Mouse (Mus musculus) lung, postnatal 0 days (tissue): Measurements from ENCODE around the gene Parp8. TPM values are rescaled to one million over a fixed set of nuclear protein-coding genes. Genes with fewer than 3 reads are reported as not detected.
A peak's percentile ranks its signal among the peaks of the same experiment; 100 is the strongest.

ENCODE experiments used
- ATAC-seq: fragments of 200-750 bp; cut with Nextera tagmentation; 2 replicates; pipeline ENCODE4 v1.8.0; 2017; ENCODE audit warnings: moderate library complexity
- DNase-seq: peaks from one replicate; pipeline ENCODE4 v3.0.0-alpha.2; 2016; ENCODE audit warnings: low spot score
- H3K27ac ChIP-seq: fragments of 300-500 bp; sonication (generic); 2 replicates; pipeline ENCODE4 v1.5.1; 2014; ENCODE audit warnings: antibody characterized with exemption, mild to moderate bottlenecking, low read length, mixed read lengths
- H3K27me3 ChIP-seq: fragments of 300-500 bp; sonication (generic); replicated peaks from 2 replicates; pipeline ENCODE4 v1.6.1; 2014; ENCODE audit warnings: low read length, mixed read lengths; ENCODE audit not compliant: insufficient read depth
- H3K36me3 ChIP-seq: fragments of 300-500 bp; sonication (generic); 2 replicates; pipeline ENCODE4 v1.6.1; 2014; ENCODE audit warnings: low read length, mixed read lengths; ENCODE audit not compliant: insufficient read depth
- H3K4me1 ChIP-seq: fragments of 300-500 bp; sonication (generic); 2 replicates; pipeline ENCODE4 v1.6.1; 2014; ENCODE audit warnings: antibody characterized with exemption, low read depth, low read length, mixed read lengths; ENCODE audit not compliant: insufficient read depth
- H3K4me2 ChIP-seq: fragments of 300-500 bp; sonication (generic); replicated peaks from 2 replicates; pipeline ENCODE4 v1.6.1; 2014; ENCODE audit warnings: low read depth, mild to moderate bottlenecking, low read length, moderate library complexity, mixed read lengths
- H3K4me3 ChIP-seq: fragments of 300-500 bp; sonication (generic); 2 replicates; pipeline ENCODE4 v1.5.1; 2014; ENCODE audit warnings: low read depth, low read length
- H3K9ac ChIP-seq: fragments of 300-500 bp; sonication (generic); replicated peaks from 2 replicates; pipeline ENCODE4 v1.6.1; 2014; ENCODE audit warnings: low read depth, mild to moderate bottlenecking
- H3K9me3 ChIP-seq: fragments of 300-500 bp; sonication (generic); 2 replicates; pipeline ENCODE4 v1.6.1; 2016; ENCODE audit warnings: low read length, mixed read lengths
- CTCF ChIP-seq: IDR thresholded peaks from 2 replicates; pipeline ENCODE4 v1.5.1; 2016; ENCODE audit warnings: antibody characterized with exemption, mild to moderate bottlenecking
- EP300 ChIP-seq: IDR thresholded peaks from 2 replicates; pipeline ENCODE4 v1.6.1; 2016; ENCODE audit warnings: antibody characterized with exemption, mild to moderate bottlenecking, control low read depth
- WGBS: fragments of 180-500 bp; shearing (Covaris S2); extraction: QIAGEN DNeasy Blood & Tissue Kit; methylation state at CpG from one replicate; pipeline ENCODE4 v1.1.7; 2014; 5-methylcytosine and 5-hydroxymethylcytosine counted together
- polyA plus RNA-seq: library from polyadenylated mRNA; unstranded; fragments of >200 nt; fragmentation: Nextera tagmentation; extraction: Ambion mirVana; gene quantifications from 2 replicates; pipeline ENCODE4 v1.2.1, GENCODE M21; 2015

Parp8 gene
- polyA plus RNA-seq, 1 experiment from 2014 or later: 5.6 TPM

GRCm38 (mm10) chr13:116988706-116989105 is 36.6 kb downstream of the Parp8 start:
- no peak overlapping the region for H3K4me2 ChIP-seq
- H3K9ac ChIP-seq: no peak overlapping the region
- DNase-seq (no peak), ATAC-seq (no peak)
- no peaks in the 10 kb centered on the region for H3K27me3 ChIP-seq
- H3K27ac ChIP-seq: no peak overlapping the region
- no peaks in the 10 kb centered on the region for H3K4me1 ChIP-seq
- no peaks in the 10 kb centered on the region for H3K9me3 ChIP-seq
- no peak for TF ChIP-seq EP300
- no peak for TF ChIP-seq CTCF
- WGBS: 76% methylated on average over 2 of the region's 2 CpGs
- H3K36me3 ChIP-seq: no peaks in the 10 kb centered on the region
- no peak overlapping the region for H3K4me3 ChIP-seq

GRCm38 (mm10) chr13:116988208-116988607 is 37.1 kb downstream of the Parp8 start:
- no peaks in the 10 kb centered on the region for H3K4me1 ChIP-seq
- H3K4me3 ChIP-seq: no peak overlapping the region
- 57% methylated on average over 7 of the region's 7 CpGs for WGBS
- H3K4me2 ChIP-seq: no peak overlapping the region
- no peak for TF ChIP-seq EP300
- H3K9me3 ChIP-seq: no peaks in the 10 kb centered on the region
- H3K27me3 ChIP-seq: no peaks in the 10 kb centered on the region
- no peak overlapping the region for H3K9ac ChIP-seq
- no peaks in the 10 kb centered on the region for H3K36me3 ChIP-seq
- DNase-seq (no peak), ATAC-seq (no peak)
- no peak overlapping the region for H3K27ac ChIP-seq

- Histone ChIP-seq H3K9ac (no peak overlapping the region), H3K27ac (no peak overlapping the region), H3K4me3 (no peak overlapping the region), H3K9me3 (no peaks in the 10 kb centered on the region), H3K36me3 (no peaks in the 10 kb centered on the region), H3K27me3 (no peaks in the 10 kb centered on the region), H3K4me1 (no peaks in the 10 kb centered on the region), H3K4me2 (no peak overlapping the region)
- TF ChIP-seq EP300 (no peak), CTCF (no peak)
- DNase-seq (peak; percentile 17), ATAC-seq (no peak)
- WGBS: 67% methylated on average over 3 of the region's 3 CpGs
Measured at GRCm38 (mm10) chr13:116987284-116987683, 38.1 kb downstream of the Parp8 start.

GRCm38 (mm10) chr13:116986658-116987057 is 38.7 kb downstream of the Parp8 start:
- H3K27ac ChIP-seq: no peak overlapping the region
- H3K4me1 ChIP-seq: no peaks in the 10 kb centered on the region
- DNase-seq (peak; percentile 68), ATAC-seq (peak; percentile 68)
- no peak overlapping the region for H3K4me2 ChIP-seq
- H3K9me3 ChIP-seq: no peaks in the 10 kb centered on the region
- H3K9ac ChIP-seq: no peak overlapping the region
- TF ChIP-seq CTCF (no peak), EP300 (peak; percentile 47; the same call in 1 of the 2 replicates)
- H3K27me3 ChIP-seq: no peaks in the 10 kb centered on the region
- H3K4me3 ChIP-seq: no peak overlapping the region
- no peaks in the 10 kb centered on the region for H3K36me3 ChIP-seq
- 77% methylated on average over 7 of the region's 7 CpGs for WGBS

GRCm38 (mm10) chr13:116974081-116974860 is 51.1 kb downstream of the Parp8 start:
- ATAC-seq: no peak
- H3K4me1 ChIP-seq: no peaks in the 10 kb centered on the region
- H3K4me2 ChIP-seq: no peak overlapping the region
- H3K9ac ChIP-seq: no peak overlapping the region
- H3K27me3 ChIP-seq: no peaks in the 10 kb centered on the region
- H3K9me3 ChIP-seq: no peaks in the 10 kb centered on the region
- TF ChIP-seq CTCF (no peak), EP300 (no peak)
- no peaks in the 10 kb centered on the region for H3K36me3 ChIP-seq
- no peak overlapping the region for H3K4me3 ChIP-seq
- no peak for DNase-seq
- WGBS: 80% methylated on average over 7 of the region's 7 CpGs
- no peak overlapping the region for H3K27ac ChIP-seq

- no peak for DNase-seq
- WGBS: 73% methylated on average over 7 of the region's 7 CpGs
Measured at GRCm38 (mm10) chr13:116973491-116973890, 51.8 kb downstream of the Parp8 start.

More at GRCm38 (mm10) chr13:116973491-116973890, 51.8 kb downstream of the Parp8 start:
- Histone ChIP-seq H3K9me3 (no peaks in the 10 kb centered on the region), H3K4me1 (no peaks in the 10 kb centered on the region), H3K36me3 (no peaks in the 10 kb centered on the region), H3K27me3 (no peaks in the 10 kb centered on the region), H3K4me3 (no peak overlapping the region), H3K27ac (no peak overlapping the region), H3K4me2 (no peak overlapping the region), H3K9ac (no peak overlapping the region)
- no peak for ATAC-seq
- no peak for TF ChIP-seq EP300
- no peak for TF ChIP-seq CTCF
